Mouse (Mus musculus) midbrain, embryonic 14.5 days (tissue): ENCODE measurements around the gene Wdr45. TPM values are rescaled to one million over a fixed set of nuclear protein-coding genes. Genes with fewer than 3 reads are reported as not detected.
A peak's percentile ranks its signal among the peaks of the same experiment; 100 is the strongest.
"Not testable (repeated sequence)": the region's sequence is repeated elsewhere in the genome, so short reads cannot be mapped to it uniquely, and the experiment has no call there.

Experiments used
- ATAC-seq: fragments of 200-750 bp; cut with Nextera tagmentation; 2 replicates; pipeline ENCODE4 v1.8.0; 2017; ENCODE audit warnings: moderate number of reproducible peaks, moderate library complexity; ENCODE audit not compliant: low FRiP score, low TSS enrichment
- DNase-seq: peaks from one replicate; pipeline ENCODE4 v3.0.0-alpha.2; 2015
- H3K27ac ChIP-seq: fragments of 300-500 bp; sonication (generic); replicated peaks from 2 replicates; pipeline ENCODE4 v1.5.1; 2014; ENCODE audit warnings: mild to moderate bottlenecking, low read depth, low read length, moderate library complexity
- H3K27me3 ChIP-seq: fragments of 300-500 bp; sonication (generic); 2 replicates; pipeline ENCODE4 v1.6.1; 2014; ENCODE audit warnings: low read length, control low read depth, mixed read lengths; ENCODE audit not compliant: control insufficient read depth, insufficient read depth
- H3K36me3 ChIP-seq: fragments of 300-500 bp; sonication (generic); 2 replicates; pipeline ENCODE4 v1.6.1; 2014; ENCODE audit warnings: low read length, control low read depth; ENCODE audit not compliant: control insufficient read depth, insufficient read depth
- H3K4me1 ChIP-seq: fragments of 300-500 bp; sonication (generic); 2 replicates; pipeline ENCODE4 v1.6.1; 2014; ENCODE audit warnings: mild to moderate bottlenecking, antibody characterized with exemption, low read length, control low read depth; ENCODE audit not compliant: control insufficient read depth, insufficient read depth
- H3K4me2 ChIP-seq: fragments of 300-500 bp; sonication (generic); 2 replicates; pipeline ENCODE4 v1.6.1; 2014; ENCODE audit warnings: mild to moderate bottlenecking, low read length, moderate library complexity
- H3K4me3 ChIP-seq: fragments of 300-500 bp; sonication (generic); replicated peaks from 2 replicates; pipeline ENCODE4 v1.5.1; 2014; ENCODE audit warnings: low read depth, low read length
- H3K9ac ChIP-seq: fragments of 300-500 bp; sonication (generic); replicated peaks from 2 replicates; pipeline ENCODE4 v1.6.1; 2014; ENCODE audit warnings: mild to moderate bottlenecking, low read length, moderate library complexity
- H3K9me3 ChIP-seq: fragments of 300-500 bp; sonication (generic); 2 replicates; pipeline ENCODE4 v1.6.1; 2016; ENCODE audit warnings: low read length, control low read depth, mixed read lengths; ENCODE audit not compliant: control insufficient read depth
- WGBS: fragments of 180-500 bp; shearing (Covaris S2); extraction: QIAGEN DNeasy Blood & Tissue Kit; methylation state at CpG from one replicate; pipeline ENCODE4 v1.1.7; 2014; 5-methylcytosine and 5-hydroxymethylcytosine counted together
- polyA plus RNA-seq: library from polyadenylated mRNA; unstranded; fragments of >200 nt; fragmentation: Nextera tagmentation; extraction: Ambion mirVana; gene quantifications from 2 replicates; pipeline ENCODE4 v1.2.1, GENCODE M21; 2014

Wdr45 gene
- polyA plus RNA-seq, 1 experiment from 2014 or later, result 23.9 TPM

DNA sequence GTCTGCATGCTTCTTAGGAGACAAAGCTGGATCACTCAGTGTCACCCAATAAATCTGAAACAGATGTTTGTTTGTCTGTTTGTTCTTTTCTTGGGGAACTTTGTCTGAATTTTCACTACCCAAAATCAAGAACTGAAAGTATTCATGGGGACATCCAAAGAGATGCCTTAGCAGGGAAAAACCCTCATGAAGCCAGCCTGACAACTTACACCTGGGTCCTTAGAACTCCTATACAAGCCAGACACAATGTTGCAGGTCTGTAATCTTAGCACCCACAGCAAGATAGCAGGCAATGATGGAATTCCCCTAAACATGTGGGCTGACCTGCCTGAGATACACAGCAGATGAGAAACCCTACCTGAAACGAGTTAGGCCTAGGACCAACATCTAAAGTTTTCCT, 30.8 kb downstream of the Wdr45 start:
- no peak overlapping the region for H3K9ac ChIP-seq
- no peak overlapping the region for H3K4me2 ChIP-seq
- H3K4me1 ChIP-seq, result 0 out of 2 replicates have a peak, but pooled peaks cover 2% of the 10 kb centered on the region
- ATAC-seq, result no peak
- H3K27me3 ChIP-seq, result no peaks in the 10 kb centered on the region
- 69% methylated on average over 1 of the region's 1 CpGs for WGBS
- no peak for DNase-seq
- H3K27ac ChIP-seq, result no peak overlapping the region
- no peak overlapping the region for H3K4me3 ChIP-seq
- no peaks in the 10 kb centered on the region for H3K36me3 ChIP-seq
- no peaks in the 10 kb centered on the region for H3K9me3 ChIP-seq

DNA sequence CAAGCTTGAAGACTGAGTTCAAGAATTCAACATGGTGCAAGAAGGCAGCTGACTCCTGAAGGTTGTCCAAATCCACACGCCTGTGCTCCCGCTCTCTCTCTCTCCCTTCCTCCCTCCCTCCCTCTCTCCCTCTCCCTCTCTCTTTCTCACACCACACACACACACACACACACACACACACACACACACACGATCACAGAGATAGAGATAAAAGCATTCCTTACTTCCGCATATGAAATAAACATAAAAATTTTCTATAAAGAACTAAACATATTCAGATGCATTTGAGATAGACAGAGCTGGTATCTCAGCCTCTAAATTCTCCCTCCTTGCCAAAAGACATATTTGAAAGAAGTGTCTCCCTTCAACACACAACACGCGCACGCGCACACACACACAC, 31.3 kb downstream of the Wdr45 start:
- no peaks in the 10 kb centered on the region for H3K27me3 ChIP-seq
- DNase-seq, result no peak
- WGBS, result 94% methylated on average over 8 of the region's 8 CpGs
- H3K36me3 ChIP-seq, result no peaks in the 10 kb centered on the region
- H3K4me2 ChIP-seq, result no peak overlapping the region
- ATAC-seq, result no peak
- H3K4me3 ChIP-seq, result no peak overlapping the region
- H3K9me3 ChIP-seq, result no peaks in the 10 kb centered on the region
- no peak overlapping the region for H3K9ac ChIP-seq
- H3K4me1 ChIP-seq, result 0 out of 2 replicates have a peak, but pooled peaks cover 2% of the 10 kb centered on the region
- no peak overlapping the region for H3K27ac ChIP-seq

DNA sequence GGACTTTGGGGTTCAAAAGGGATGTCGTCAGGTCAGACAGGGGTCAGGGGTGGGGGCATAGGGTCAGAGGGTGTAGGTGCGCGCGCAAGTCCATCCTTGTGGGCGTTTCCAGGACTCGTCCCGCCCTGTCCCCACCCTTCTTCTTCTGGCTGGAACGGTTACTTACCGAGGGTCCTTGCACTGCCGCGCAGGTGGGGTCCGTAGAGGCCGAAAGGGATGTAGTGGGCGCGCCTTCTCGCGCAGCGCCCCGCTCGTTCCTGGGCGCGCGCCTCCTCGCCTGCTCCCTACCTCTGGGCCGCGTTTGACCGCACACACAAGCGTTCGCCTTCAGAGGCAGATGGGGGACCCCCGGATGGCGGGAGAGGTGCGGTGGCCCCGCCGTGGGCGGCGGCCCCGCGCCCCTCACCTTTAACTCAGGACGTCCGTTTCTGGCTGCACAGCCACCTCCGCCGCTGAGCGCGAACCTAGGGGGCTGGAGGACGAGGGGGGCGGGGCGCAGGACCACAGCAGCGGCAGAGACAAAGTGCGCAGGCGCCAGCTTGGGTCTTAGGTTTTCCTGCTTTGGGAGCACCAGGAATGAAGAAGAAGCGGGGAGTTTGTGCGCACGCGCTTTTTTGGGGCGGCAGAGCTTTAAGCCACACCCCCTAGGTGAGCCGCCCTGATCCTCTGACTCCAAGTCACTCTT, 36.4 kb downstream of the Wdr45 start, which contains the start of gene Ccdc120:
Ccdc120 (minus strand) TSS at position 474 of the 685 bp plus-strand sequence.
- WGBS, result 16% methylated on average over 54 of the region's 56 CpGs
- peak; percentile 83 for ATAC-seq
- H3K36me3 ChIP-seq, result no peaks in the 10 kb centered on the region
- no peaks in the 10 kb centered on the region for H3K27me3 ChIP-seq
- H3K4me2 ChIP-seq, result peak within 1 kb of the TSS; percentile 55
- H3K27ac ChIP-seq, result peak within 1 kb of the TSS; percentile 55; the same call in 1 of the 2 replicates
- DNase-seq, result peak; percentile 94
- peak within 1 kb of the TSS; percentile 57 for H3K4me3 ChIP-seq
- H3K4me1 ChIP-seq, result 0 out of 2 replicates have a peak, but pooled peaks cover 2% of the 10 kb centered on the region
- H3K9ac ChIP-seq, result peak within 1 kb of the TSS; percentile 60
- no peaks in the 10 kb centered on the region for H3K9me3 ChIP-seq

DNA sequence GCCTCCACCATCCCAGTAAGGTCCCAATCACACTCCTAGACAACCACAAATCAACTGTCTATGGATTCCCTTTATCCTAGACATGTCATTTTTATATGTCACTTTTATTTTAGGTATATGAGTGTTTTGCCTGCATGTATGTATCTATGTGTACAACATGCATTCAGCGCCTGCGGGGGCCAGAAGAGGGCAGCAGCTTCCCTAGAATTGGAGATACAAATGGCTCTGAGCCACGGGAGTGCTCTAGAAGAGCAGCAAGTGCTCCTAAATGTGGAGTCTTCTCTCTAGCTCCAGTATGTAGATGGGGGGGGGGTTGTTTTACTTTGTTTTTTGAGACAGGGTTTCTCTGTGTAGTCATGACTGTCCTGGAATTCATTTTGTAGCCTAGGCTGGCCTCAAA, 39.5 kb downstream of the Wdr45 start:
- not testable (repeated sequence) for H3K4me3 ChIP-seq, H3K4me1 ChIP-seq, H3K36me3 ChIP-seq, H3K27me3 ChIP-seq, ATAC-seq, H3K4me2 ChIP-seq, H3K27ac ChIP-seq, H3K9me3 ChIP-seq, DNase-seq, H3K9ac ChIP-seq
- 13% methylated on average over 3 of the region's 3 CpGs for WGBS

DNA sequence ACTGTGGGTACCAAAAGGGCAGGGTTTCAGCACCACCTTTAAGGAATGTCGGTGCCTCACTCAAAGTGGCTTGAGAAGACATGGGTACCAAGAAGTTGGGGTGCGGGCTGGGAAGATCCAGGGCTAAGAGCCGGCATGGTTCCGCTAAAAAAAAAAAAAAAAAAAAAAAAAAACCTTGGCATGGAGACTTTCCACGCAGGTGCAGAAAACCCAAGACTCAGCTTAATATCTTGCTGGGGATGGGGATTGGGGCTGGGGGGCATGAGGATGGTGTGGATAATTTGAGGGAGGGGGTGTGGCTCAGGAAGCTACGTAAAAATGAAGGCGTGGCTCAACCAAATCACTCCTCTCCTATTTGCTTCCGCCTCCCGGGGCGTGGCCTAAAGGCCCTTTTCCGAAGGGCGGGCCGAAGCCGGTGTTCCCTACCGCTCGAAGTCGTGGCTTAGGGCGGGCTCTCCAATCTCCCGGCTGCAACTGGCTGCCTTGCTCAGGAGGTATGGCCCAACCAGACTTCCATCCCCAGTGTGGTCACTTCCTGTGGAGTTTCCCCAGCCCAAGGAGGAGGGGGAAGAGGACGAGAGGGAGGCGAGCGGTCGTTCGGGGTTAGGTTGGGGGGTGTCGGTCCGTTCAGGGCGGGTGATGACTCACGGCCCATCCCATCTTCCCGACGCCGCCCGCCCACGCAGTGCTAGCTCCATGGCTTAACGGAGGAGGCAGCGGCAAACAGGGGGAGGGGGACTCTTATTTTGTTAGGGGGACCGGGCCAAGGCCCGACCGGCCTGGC, 48.2 kb downstream of the Wdr45 start, which contains the start of gene Tfe3:
Tfe3 (plus strand) TSS at position 424 of the 784 bp plus-strand sequence.
- 24% methylated on average over 34 of the region's 38 CpGs for WGBS
- Histone ChIP-seq H3K9me3 (no peaks in the 10 kb centered on the region), H3K9ac (peak within 1 kb of the TSS; percentile 58), H3K27me3 (no peaks in the 10 kb centered on the region), H3K4me3 (peak within 1 kb of the TSS; percentile 55), H3K36me3 (0 out of 2 replicates have a peak, but pooled peaks cover 1% of the 10 kb centered on the region), H3K4me1 (0 out of 2 replicates have a peak, but pooled peaks cover 6% of the 10 kb centered on the region), H3K4me2 (peak within 1 kb of the TSS; percentile 63), H3K27ac (0 out of 2 replicates have a peak within 1 kb of the TSS, but pooled peaks have one; percentile 37)
- DNase-seq, result peak; percentile 94
- peak; percentile 94 for ATAC-seq

DNA sequence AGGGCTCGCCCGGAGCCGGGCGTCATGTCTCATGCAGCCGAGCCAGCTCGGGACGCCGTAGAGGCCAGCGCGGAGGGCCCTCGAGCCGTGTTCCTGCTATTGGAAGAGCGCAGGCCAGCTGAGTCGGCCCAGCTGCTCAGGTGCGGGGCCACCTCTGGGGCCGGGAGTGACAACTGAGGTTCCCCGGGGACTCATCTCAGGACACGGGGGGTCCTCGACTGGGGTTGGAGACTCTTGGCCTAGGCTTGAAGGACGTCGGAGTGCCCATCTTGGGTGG, 48.7 kb downstream of the Wdr45 start:
- DNase-seq (no peak), ATAC-seq (peak; percentile 41)
- H3K27ac ChIP-seq, result 0 out of 2 replicates have a peak overlapping the region, but pooled peaks have one; percentile 37
- 19% methylated on average over 21 of the region's 21 CpGs for WGBS
- H3K4me1 ChIP-seq, result 0 out of 2 replicates have a peak, but pooled peaks cover 6% of the 10 kb centered on the region
- peak overlapping the region; percentile 58 for H3K9ac ChIP-seq
- H3K4me2 ChIP-seq, result peak overlapping the region; percentile 63
- peaks cover 5% of the 10 kb centered on the region; the same call in 1 of the 2 replicates for H3K36me3 ChIP-seq
- no peaks in the 10 kb centered on the region for H3K9me3 ChIP-seq
- H3K4me3 ChIP-seq, result peak overlapping the region; percentile 55
- no peaks in the 10 kb centered on the region for H3K27me3 ChIP-seq

DNA sequence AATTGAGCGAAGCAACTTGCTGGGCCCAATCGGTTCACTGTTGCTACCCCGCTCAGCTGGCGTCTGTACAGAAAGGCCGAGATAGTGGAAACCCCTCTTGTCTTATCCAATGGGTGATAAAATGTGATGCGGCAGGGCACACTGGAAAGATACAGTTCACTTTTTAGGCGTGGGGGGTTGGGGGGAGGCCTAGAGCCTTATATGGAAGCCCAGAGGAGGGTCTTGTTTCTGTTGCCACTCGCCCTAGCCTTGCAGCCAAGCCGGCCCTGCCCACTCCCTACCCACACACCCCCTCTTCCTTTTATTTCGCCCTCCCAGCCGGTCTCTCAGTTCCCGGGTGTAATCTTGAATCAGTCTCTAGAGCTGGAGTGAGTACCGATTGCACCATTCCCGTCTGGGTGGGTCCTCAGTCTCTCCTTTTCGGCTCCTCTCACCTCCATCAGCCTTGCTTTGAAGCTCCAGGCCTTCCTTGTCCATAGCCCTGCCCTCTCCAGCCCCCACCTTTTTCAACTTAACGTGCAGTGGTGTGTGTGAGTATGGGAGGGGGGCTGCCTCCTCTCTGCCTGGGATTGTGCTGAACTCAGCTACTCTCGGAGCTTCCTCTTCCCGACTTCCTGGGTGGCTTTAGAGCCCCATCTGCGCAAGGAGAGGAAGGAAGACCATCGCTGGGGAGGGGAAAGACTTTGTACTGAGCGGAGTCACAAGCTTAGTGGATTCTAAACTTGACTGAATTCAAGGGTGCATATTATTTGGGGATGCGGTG, 49.7 kb downstream of the Wdr45 start:
- Histone ChIP-seq H3K4me2 (peak overlapping the region; percentile 63), H3K36me3 (peaks cover 14% of the 10 kb centered on the region; the same call in 1 of the 2 replicates), H3K27me3 (no peaks in the 10 kb centered on the region), H3K27ac (no peak overlapping the region), H3K4me1 (0 out of 2 replicates have a peak, but pooled peaks cover 6% of the 10 kb centered on the region), H3K9me3 (no peaks in the 10 kb centered on the region), H3K9ac (peak overlapping the region; percentile 58; the same call in 1 of the 2 replicates), H3K4me3 (peak overlapping the region; percentile 55)
- ATAC-seq, result no peak
- WGBS, result 17% methylated on average over 21 of the region's 22 CpGs
- DNase-seq, result peak; percentile 31

DNA sequence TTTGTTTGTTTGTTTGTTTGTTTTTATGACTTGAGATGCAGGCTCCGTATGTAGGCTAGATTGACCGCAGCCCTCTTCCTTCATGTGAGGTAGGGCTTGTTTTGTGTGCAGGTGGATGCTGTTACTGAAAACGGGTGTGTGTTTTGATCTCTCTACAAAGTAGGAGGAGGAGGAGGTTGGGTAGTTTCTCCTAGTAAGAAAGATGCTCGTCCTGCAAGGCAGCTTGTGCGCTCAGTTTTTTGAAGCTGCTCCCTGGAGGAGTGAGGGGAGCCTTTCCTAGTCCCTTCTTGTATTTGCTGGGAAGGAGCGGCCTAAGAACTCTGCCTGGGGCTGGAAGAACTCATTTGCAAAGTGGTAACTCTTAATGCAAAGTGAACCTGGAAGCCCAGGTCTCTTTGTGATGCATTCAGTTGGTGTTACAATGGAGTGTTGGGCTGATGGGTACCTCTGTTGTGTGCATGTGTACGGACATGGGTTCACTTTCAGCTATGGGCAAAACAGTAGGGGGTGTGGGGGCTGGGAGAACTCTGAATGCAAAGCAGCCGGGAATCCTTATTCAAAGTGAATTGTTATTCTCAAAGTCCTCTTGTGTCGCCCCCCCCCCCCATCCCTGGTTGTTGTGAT, 50.6 kb downstream of the Wdr45 start:
- Histone ChIP-seq H3K36me3 (peaks cover 16% of the 10 kb centered on the region; the same call in 1 of the 2 replicates), H3K27me3 (no peaks in the 10 kb centered on the region), H3K9ac (no peak overlapping the region), H3K4me3 (peak overlapping the region; percentile 55), H3K4me2 (peak overlapping the region; percentile 63), H3K4me1 (0 out of 2 replicates have a peak, but pooled peaks cover 6% of the 10 kb centered on the region), H3K9me3 (no peaks in the 10 kb centered on the region), H3K27ac (no peak overlapping the region)
- no peak for DNase-seq
- 18% methylated on average over 9 of the region's 9 CpGs for WGBS
- ATAC-seq, result no peak
